Mouse (Mus musculus): ENCODE measurements around the gene Parn. TPM values are rescaled to one million over a fixed set of nuclear protein-coding genes. Genes with fewer than 3 reads are reported as not detected.

Gene Parn
- total RNA-seq, 4 experiments from 2014 or later: 42.1 to 45.1 (median 43.5) TPM

Other genes with a start within 250 kb of the Parn start
- gene Bfar, start 3.7 kb upstream of the Parn start, total RNA-seq (2022): 10 to 100 TPM; 43.5 to 62.5 (median 52.2) TPM
- gene 3110001I22Rik, start 3.8 kb upstream of the Parn start, total RNA-seq (2022): 1 to 10 TPM; 5.2 to 6.8 (median 5.7) TPM
- gene Pla2g10, start 62.8 kb upstream of the Parn start, total RNA-seq (2022): not detected
- gene Rrn3, start 112.5 kb upstream of the Parn start, total RNA-seq (2022): 10 to 100 TPM; 47.4 to 55.0 (median 50.1) TPM
- gene Ntan1, start 150.7 kb upstream of the Parn start, total RNA-seq (2022): 10 to 100 TPM; 56.4 to 67.5 (median 61.9) TPM
- gene Pdxdc1, start 235.0 kb upstream of the Parn start, total RNA-seq (2022): 100 to 1,000 TPM in 1 of 4 experiments, 10 to 100 TPM in 3; 86.7 to 107 (median 95.7) TPM
- gene Mpv17l, start 235.0 kb upstream of the Parn start, total RNA-seq (2022): 10 to 100 TPM; 12.4 to 21.4 (median 16.7) TPM

Data from adrenal gland, adult 8-10 months (tissue).